Mouse (Mus musculus) T-cell, adult 66 days (primary cell): ENCODE results near the gene Ide. TPM values are rescaled to one million over a fixed set of nuclear protein-coding genes. Genes with fewer than 3 reads are reported as not detected.

Experiments
- total RNA-seq, 2 experiments: library from RNA; stranded (reverse); gene quantifications; 3 replicates in 1 of 2; 4 replicates in 1 of 2; pipeline ENCODE4 v1.2.4; 2023

The Ide gene
- 10 to 100 TPM; 43.1 to 43.3 TPM for total RNA-seq

DNA sequence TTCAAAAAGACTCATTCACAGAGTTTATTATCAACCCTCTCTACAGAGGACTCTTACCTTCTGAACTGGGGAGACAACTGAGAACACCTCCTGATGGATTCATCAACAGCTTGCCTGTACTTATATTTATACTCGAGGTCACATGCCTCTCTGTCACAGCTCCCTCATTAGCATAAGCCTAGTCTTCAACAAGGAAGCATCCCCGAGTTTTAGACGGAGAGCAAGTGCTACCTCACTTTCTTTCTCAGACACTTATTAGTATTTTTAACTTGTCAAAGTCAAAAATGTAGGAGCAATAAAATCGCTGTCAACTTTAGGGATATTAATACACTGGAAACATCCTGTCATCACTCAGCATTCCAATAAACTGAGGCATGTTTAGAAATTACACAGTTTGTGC is at the start of gene Ide:
TSS of gene Ide (minus strand) at position 101 of the 400 bp plus-strand sequence.

DNA sequence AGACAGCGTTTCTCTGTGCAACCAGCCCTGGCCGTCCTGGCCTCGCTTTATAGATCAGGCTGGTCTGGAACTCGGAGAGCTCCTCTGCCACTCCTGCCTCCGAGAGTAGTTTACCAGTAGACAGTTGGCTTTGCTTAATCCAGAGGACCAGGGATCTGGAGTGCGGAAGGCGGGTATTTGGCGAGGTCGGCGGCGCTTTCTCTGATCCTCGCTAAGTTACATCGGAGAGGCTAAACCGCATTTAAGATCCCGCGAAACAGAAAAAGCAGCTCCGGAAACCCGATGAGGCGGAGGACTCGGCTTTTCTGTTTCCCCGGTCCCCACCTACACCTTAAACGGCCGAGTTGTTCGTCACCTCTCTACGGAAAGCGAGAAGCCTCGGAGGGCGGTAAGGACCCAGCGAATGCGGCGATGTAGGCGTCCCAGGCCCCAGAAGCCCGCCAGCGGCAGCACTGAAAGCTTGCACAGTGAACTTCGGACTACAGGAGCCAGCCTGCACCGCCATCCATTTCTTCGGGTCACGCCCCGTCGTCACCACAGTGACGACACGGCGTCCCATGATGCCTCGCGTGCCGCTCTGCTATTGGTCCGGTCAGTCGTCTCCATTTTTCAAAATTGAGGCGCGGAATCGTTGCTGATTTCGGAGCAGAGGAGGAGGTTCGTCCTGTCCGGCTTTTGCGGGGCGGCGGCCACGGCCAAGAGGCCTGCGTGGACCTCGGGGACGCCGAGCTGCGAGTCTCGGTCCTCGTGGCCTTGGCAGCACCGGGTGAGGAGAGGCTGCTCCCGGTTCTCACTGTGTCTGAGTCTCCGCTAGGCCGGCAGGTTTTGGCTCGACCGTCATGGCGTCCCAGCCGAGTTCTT is 38.3 kb upstream of the Ide start, which contains the start of gene Kif11:
TSS of gene Kif11 (plus strand) at position 649 of the 861 bp plus-strand sequence.

Other genes starting within 250 kb of the Ide start
- 10 to 100 TPM; 59.0 to 62.8 TPM for gene March5, start 130.3 kb downstream of the Ide start, total RNA-seq
- 1 to 10 TPM; 1.2 to 1.5 TPM for gene Cpeb3, start 129.3 kb downstream of the Ide start, total RNA-seq
- 1 to 10 TPM; 2.2 to 6.8 TPM for gene Kif11, start 38.6 kb upstream of the Ide start, total RNA-seq
- 1 to 10 TPM; 1.0 to 2.7 TPM for gene Hhex, start 97.0 kb upstream of the Ide start, total RNA-seq
- 10 to 100 TPM; 24.2 to 24.3 TPM for gene Exoc6, start 212.6 kb upstream of the Ide start, total RNA-seq